Mouse (Mus musculus) testis, adult 2 months (tissue): ENCODE data around the gene Hgf. TPM values are rescaled to one million over a fixed set of nuclear protein-coding genes. Genes with fewer than 3 reads are reported as not detected.

Experiments used
- H3K27ac ChIP-seq: fragments of 200-500 bp; 2 replicates; pipeline ENCODE4 v1.5.1; 2012; ENCODE audit warnings: low read depth, low read length; ENCODE audit not compliant: control insufficient read depth, insufficient read depth
- H3K27me3 ChIP-seq: fragments of 200-500 bp; 2 replicates; pipeline ENCODE4 v1.6.1; 2012; ENCODE audit warnings: mild to moderate bottlenecking, low read length, moderate library complexity; ENCODE audit not compliant: control insufficient read depth, insufficient read depth
- H3K36me3 ChIP-seq: fragments of 200-500 bp; 2 replicates; pipeline ENCODE4 v1.6.1; 2012; ENCODE audit warnings: mild to moderate bottlenecking, low read length; ENCODE audit not compliant: control insufficient read depth, insufficient read depth
- H3K4me1 ChIP-seq: fragments of 200-500 bp; 2 replicates; pipeline ENCODE4 v1.6.1; 2012; ENCODE audit warnings: low read length; ENCODE audit not compliant: control insufficient read depth, insufficient read depth
- H3K4me3 ChIP-seq: fragments of 200-500 bp; 2 replicates; pipeline ENCODE4 v1.5.1; 2012; ENCODE audit warnings: low read depth, mild to moderate bottlenecking, low read length, moderate library complexity, mixed read lengths; ENCODE audit not compliant: control insufficient read depth
- CTCF ChIP-seq: fragments of 200-500 bp; IDR thresholded peaks from 2 replicates; pipeline ENCODE4 v1.5.1; 2012; ENCODE audit warnings: low read depth, mild to moderate bottlenecking, inconsistent platforms, low read length, moderate library complexity; ENCODE audit not compliant: control insufficient read depth, insufficient read depth, insufficient replicate concordance
- POLR2A ChIP-seq: fragments of 200-500 bp; IDR thresholded peaks from 2 replicates; pipeline ENCODE4 v1.6.1; 2012; ENCODE audit warnings: low read depth, mild to moderate bottlenecking, inconsistent platforms, low read length, moderate library complexity; ENCODE audit not compliant: control insufficient read depth
- polyA plus RNA-seq: library from polyadenylated mRNA; depleted of rRNA; stranded (reverse); fragments of >200 nt; gene quantifications from 2 replicates; pipeline ENCODE4 v1.2.3, GENCODE M21; 2012

The Hgf gene
- polyA plus RNA-seq, 1 experiment, result 0.41 TPM

GRCm38 (mm10) chr5:16560247-16560646 lies 7.0 kb downstream of the Hgf start:
- H3K27me3 ChIP-seq, result no peaks in the 10 kb centered on the region
- no peak for TF ChIP-seq CTCF

GRCm38 (mm10) chr5:16568997-16569396 lies 15.7 kb downstream of the Hgf start:
- TF ChIP-seq POLR2A, result no peak
- TF ChIP-seq CTCF, result no peak

More at GRCm38 (mm10) chr5:16560247-16560646, 7.0 kb downstream of the Hgf start:
- no peaks in the 10 kb centered on the region for H3K4me1 ChIP-seq
- no peaks in the 10 kb centered on the region for H3K36me3 ChIP-seq
- no peak overlapping the region for H3K4me3 ChIP-seq
- H3K27ac ChIP-seq, result no peak overlapping the region

GRCm38 (mm10) chr5:16577882-16578742 lies 24.8 kb downstream of the Hgf start:
- no peak overlapping the region for H3K4me3 ChIP-seq
- H3K4me1 ChIP-seq, result no peaks in the 10 kb centered on the region
- TF ChIP-seq CTCF, result no peak
- TF ChIP-seq POLR2A, result no peak
- H3K27me3 ChIP-seq, result no peaks in the 10 kb centered on the region
- H3K36me3 ChIP-seq, result no peaks in the 10 kb centered on the region
- H3K27ac ChIP-seq, result no peak overlapping the region

More at GRCm38 (mm10) chr5:16568997-16569396, 15.7 kb downstream of the Hgf start:
- H3K36me3 ChIP-seq, result no peaks in the 10 kb centered on the region
- H3K27ac ChIP-seq, result no peak overlapping the region
- no peaks in the 10 kb centered on the region for H3K4me1 ChIP-seq
- no peaks in the 10 kb centered on the region for H3K27me3 ChIP-seq
- H3K4me3 ChIP-seq, result no peak overlapping the region

- no peak overlapping the region for H3K27ac ChIP-seq
- H3K27me3 ChIP-seq, result no peaks in the 10 kb centered on the region
- H3K4me1 ChIP-seq, result no peaks in the 10 kb centered on the region
- H3K4me3 ChIP-seq, result no peak overlapping the region
- H3K36me3 ChIP-seq, result no peaks in the 10 kb centered on the region
- TF ChIP-seq CTCF (no peak), POLR2A (no peak)
These were observed 42.4 kb downstream of the Hgf start for GRCm38 (mm10) chr5:16595699-16596098.

- H3K36me3 ChIP-seq, result no peaks in the 10 kb centered on the region
- H3K27me3 ChIP-seq, result no peaks in the 10 kb centered on the region
- no peak overlapping the region for H3K27ac ChIP-seq
- no peak overlapping the region for H3K4me3 ChIP-seq
- TF ChIP-seq POLR2A, result no peak
- TF ChIP-seq CTCF, result no peak
- no peaks in the 10 kb centered on the region for H3K4me1 ChIP-seq
These were observed 44.7 kb downstream of the Hgf start for GRCm38 (mm10) chr5:16597996-16598395.

- Histone ChIP-seq H3K27me3 (no peaks in the 10 kb centered on the region), H3K4me3 (no peak overlapping the region), H3K4me1 (no peaks in the 10 kb centered on the region), H3K36me3 (no peaks in the 10 kb centered on the region), H3K27ac (no peak overlapping the region)
- no peak for TF ChIP-seq CTCF
- TF ChIP-seq POLR2A, result no peak
These were observed 48.2 kb downstream of the Hgf start for GRCm38 (mm10) chr5:16601463-16601862.

- no peak overlapping the region for H3K27ac ChIP-seq
- no peaks in the 10 kb centered on the region for H3K36me3 ChIP-seq
These were observed 79.7 kb downstream of the Hgf start for GRCm38 (mm10) chr5:16632996-16633395.

More at GRCm38 (mm10) chr5:16632996-16633395, 79.7 kb downstream of the Hgf start:
- Histone ChIP-seq H3K4me1 (no peaks in the 10 kb centered on the region), H3K4me3 (no peak overlapping the region), H3K27me3 (no peaks in the 10 kb centered on the region)
- no peak for TF ChIP-seq CTCF
- no peak for TF ChIP-seq POLR2A
